Mouse (Mus musculus) ES-E14 (cell line): ENCODE results near the gene Rad51.

ENCODE experiments used
- CHD2 ChIP-seq: IDR thresholded peaks from 2 replicates; pipeline ENCODE4 v1.6.1; 2014; ENCODE audit warnings: mild to moderate bottlenecking, low read depth, low read length, inconsistent platforms
- HCFC1 ChIP-seq: IDR thresholded peaks from 2 replicates; pipeline ENCODE4 v1.6.1; 2012; ENCODE audit warnings: low read length, inconsistent platforms, borderline replicate concordance; ENCODE audit not compliant: insufficient read depth
- MAFK ChIP-seq: IDR thresholded peaks from 2 replicates; pipeline ENCODE4 v1.6.1; 2014; ENCODE audit warnings: mild to moderate bottlenecking, low read depth, low read length, inconsistent platforms; ENCODE audit not compliant: insufficient read depth
- ZC3H11A ChIP-seq: IDR thresholded peaks from 2 replicates; pipeline ENCODE4 v1.6.1; 2012; ENCODE audit warnings: low read depth, mild to moderate bottlenecking, inconsistent platforms, low read length, borderline replicate concordance
- ZNF384 ChIP-seq: IDR thresholded peaks from 2 replicates; pipeline ENCODE4 v1.6.1; 2012; ENCODE audit warnings: low read depth, low read length, inconsistent platforms

DNA sequence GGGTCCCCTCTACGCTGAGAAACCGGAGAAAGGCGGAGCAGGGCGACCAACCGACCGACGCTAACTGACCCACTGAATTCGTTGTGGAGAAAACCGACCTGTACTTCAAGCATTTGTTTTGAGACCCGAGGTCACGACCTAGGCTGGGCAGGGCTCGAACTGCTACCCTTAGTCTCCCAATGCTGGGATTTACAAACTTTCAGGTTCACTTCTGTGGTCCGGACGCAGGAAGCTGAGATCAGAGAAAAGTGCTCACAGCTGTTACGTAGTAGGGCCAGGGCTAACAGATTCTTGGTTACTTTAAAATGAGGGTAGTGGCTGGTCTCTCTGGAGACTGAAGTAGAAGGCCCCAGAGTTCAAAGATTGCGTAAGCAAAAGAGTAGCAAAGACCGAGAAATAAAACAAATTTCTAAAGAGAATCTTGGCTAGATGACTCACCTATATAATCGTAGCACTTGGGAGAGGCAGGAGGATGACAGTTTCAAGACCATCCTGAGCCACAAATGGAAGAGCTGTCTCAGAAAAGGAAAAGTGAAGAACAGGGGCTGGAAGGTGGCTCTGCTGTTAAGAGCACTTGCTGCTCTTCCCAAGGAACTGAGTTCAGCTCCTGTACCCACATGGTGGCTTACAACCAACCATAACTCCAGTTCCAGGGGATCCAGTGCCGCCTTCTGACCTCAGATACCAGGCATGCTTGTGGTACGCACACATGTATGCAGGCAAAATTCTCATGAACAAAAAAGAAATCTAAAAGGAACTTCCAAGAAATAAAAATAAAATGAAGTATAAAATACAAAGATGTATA lies 730 bp downstream of the Rad51 start:
- TF ChIP-seq MAFK = no peak
- no peak for TF ChIP-seq ZNF384
- TF ChIP-seq CHD2 = no peak
- TF ChIP-seq ZC3H11A = no peak
- TF ChIP-seq HCFC1 = no peak
